Mouse (Mus musculus) right cerebral cortex, postnatal 4 days (tissue): ENCODE data around the gene Rora.

Experiments used
- DNase-seq: peaks from one replicate; pipeline ENCODE4 v3.0.0-alpha.2; 2022

Gene Rora

DNA sequence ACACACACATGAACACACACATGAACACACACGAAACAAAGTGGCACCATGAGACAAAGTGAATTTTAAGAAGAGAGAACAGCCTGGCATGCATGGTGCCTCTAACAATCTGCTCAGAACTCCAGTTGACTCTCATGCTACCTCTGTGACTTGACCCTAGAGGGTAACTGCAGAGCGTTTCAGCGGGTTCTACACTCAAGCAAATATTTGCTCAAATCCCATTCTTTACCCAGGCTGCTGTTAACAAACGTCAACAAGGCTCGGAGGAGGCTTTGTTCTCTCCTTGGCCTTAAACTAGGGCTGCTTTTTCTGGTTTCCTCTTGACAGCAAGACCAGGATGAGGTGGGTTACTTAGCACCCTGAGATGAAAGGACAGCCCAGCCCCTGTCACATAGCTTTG lies 305.3 kb downstream of the Rora start:
- DNase-seq = no peak

DNA sequence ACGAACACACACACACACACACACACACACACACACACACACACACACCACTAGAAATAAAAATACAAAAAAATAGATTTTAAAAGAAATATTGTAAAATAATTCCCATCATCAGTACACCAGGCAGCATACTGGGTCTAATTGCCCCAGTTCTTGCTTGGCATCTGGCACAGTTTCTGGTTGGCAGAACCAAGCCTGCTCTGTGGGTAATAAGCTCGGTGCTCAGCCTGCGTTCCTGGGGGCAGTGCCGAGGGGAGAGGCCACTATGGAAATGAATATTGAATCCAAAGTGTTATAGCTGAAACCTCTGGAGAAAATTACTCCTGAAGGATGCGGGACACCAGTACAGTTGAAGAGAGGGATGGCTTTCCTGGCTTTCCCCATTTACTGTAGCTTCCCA lies 310.3 kb downstream of the Rora start:
- DNase-seq = no peak

DNA sequence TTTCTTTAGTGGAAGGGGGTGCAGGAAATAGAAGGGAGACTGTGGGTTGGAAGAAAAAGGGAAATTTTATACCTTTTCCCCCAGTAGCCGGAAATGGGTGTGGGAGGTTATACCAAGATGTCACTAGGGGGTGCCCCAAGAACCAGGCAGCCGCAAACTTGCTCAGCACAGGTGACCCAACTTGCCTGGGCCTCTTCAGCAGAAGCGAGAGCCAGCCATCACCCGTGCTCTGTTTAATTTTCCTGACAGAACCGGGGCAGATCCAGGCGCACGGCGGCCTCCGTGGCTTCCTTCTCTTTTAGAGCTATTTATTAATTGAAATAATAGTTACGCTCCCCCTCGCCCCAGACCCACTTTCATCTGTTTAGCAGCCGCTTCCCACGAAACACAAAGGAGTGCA lies 313.0 kb downstream of the Rora start:
- DNase-seq = no peak

GRCm38 (mm10) chr9:68970074-68970473 lies 316.5 kb downstream of the Rora start:
- no peak for DNase-seq

DNA sequence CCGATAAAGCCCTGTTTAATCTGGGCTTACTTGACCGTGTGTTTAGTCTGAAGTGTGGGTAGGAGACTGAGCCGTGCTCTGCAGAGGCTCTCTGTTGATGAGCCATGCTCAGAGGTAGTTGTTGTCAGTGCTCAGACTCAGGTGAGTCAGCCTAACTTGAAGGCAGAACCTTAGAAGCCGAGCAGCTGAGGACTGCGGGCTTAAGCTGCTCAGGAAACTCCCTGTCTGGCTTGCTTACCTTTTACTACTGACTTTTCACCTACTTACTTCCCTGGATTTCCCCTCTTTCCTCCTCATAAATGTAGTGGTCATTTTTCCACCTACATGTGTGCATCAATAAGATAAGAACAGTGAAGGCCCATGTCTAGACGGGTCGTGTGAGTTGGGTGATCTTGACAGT lies 318.7 kb downstream of the Rora start:
- DNase-seq = no peak

DNA sequence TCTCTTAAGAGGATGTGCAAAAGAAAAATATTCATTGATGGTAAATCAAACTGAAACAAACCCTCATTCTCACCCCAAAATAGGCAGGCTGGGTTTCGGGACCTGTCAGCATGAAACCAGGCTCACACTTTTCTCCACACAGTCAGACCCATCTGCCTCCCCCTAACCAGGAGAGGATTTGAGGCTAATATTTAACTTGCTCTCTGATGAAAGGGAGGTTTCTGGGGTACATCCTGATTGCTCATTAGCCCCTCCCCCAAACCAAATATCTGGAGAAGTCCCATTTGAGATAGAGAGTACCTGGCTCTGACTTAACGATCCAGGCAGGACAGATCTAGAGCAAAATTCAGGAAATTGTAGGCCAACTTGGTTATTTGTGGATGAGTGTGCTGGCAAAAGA lies 320.9 kb downstream of the Rora start:
- no peak for DNase-seq

- no peak for DNase-seq
Observed at GRCm38 (mm10) chr9:68976136-68976535, 322.6 kb downstream of the Rora start.

- no peak for DNase-seq
Observed at GRCm38 (mm10) chr9:68976851-68977250, 323.3 kb downstream of the Rora start.

DNA sequence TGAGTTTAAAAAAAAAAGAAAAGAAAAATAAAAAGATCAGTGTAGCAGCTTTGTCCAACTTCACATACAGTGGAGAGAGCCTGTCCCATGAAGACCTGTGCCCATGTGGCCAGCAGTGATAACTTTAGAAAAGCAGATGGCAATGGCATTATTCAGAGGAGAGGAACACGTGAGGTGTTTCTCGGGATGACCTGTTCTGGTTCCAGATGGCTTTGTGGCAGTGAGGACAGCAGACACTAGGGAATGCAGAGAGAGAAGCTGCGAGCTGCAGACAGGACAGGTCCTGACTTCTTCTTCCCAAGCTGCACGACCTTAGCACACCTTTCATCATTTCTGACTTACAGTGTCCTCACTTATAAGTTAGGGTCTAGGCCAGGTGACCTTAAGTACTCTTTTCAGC lies 325.1 kb downstream of the Rora start:
- no peak for DNase-seq

GRCm38 (mm10) chr9:68980041-68980440 lies 326.5 kb downstream of the Rora start:
- DNase-seq = peak; percentile 11

DNA sequence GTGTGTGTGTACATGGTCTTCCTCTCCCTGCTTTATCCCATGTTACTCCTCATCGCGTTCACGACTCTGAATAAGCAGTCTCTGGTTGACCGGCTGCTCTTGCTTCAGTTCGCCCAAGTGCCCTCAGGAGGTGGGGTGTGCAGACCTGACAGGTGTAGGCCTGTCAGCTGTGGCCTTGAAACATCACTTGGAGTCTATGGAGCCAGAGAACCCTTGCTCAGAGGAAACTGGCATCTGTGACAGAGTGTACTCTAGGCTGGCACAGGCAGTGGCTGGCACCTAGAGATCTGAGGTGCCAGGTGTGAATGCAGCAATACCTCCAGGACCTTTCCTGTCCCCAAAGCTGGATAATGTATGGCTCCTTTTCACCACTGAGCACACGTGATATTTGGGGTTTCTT lies 331.5 kb downstream of the Rora start:
- no peak for DNase-seq

- DNase-seq = no peak
Observed at GRCm38 (mm10) chr9:68985796-68986195, 332.2 kb downstream of the Rora start.

GRCm38 (mm10) chr9:68987290-68988042 lies 333.9 kb downstream of the Rora start:
- no peak for DNase-seq

- DNase-seq = no peak
Observed at GRCm38 (mm10) chr9:68988162-68988911, 334.8 kb downstream of the Rora start.

GRCm38 (mm10) chr9:68989885-68990449 lies 336.4 kb downstream of the Rora start:
- no peak for DNase-seq

DNA sequence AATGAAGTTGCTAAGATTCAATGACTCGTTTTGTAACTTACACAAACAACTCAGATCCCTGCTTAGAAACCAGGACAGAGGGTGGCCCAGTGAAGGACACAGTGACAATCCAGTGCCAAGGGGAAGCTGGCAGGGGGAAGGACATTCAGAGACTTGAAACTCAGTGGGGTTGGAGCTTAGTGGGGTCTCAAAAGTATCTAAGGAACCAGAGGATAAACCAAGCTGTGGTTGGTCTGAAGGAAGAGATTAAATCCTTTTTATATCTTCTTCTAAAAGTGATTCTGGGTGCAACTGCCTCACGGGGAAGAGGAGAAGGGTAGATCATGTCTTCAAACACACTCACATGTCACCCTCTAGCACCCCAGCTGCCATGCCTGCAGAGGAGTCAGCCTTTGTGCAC lies 340.3 kb downstream of the Rora start:
- no peak for DNase-seq

DNA sequence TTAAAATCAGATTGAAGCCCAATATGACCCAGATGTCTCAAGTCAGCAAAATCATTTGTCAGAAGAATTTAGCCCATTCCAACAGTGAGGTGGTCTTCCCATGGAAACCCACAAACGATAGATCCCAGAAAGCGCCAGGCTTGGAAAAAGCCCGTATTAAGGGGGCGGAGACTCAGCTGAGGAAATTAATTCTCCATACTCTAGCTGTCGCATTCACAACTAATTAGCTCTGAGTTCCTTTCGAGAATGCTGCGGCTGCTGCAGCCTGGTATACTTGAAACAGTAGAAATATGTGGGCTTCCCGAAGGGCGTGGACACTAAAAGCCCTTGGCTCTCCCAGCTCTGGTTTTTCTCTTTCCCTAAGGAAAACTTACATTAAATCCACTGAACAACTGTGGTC lies 345.4 kb downstream of the Rora start:
- DNase-seq = no peak

DNA sequence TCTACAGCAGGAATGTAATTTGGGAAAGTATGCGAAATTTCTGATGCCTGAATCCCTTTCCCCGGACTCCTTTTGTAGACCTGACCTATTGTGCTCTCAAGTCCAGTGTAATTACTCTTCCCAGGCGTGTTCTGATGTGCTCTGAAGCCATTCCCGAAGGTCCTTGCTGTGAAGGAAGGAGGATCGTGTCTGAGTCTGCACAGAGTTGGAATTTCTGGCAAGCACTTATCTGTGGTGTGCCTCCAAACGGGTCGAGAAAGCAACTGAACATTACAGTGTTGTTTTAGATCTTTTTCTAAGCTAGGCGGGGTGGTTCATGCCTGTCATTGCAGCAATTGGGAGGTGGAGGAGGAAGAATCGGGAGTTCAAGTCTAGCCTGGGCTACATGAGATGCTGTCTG lies 350.9 kb downstream of the Rora start:
- no peak for DNase-seq

DNA sequence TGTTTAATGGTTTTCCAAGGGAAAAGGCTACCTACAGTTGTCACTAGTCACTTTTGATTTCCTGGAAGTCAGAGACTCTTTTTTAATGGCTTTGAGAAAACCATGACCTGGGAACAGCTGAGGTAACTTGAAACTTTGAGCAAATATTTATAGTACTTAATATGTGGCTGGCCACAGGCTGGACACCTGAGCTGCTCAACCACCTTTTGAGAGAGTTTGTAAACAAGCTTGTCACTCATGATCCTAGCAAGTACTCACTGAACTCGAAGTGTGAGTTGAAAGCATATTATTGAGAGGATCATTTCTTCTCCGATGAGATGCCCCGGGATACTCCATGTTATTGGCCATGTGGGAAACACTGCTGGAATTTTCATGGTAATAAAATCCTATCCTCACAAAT lies 353.1 kb downstream of the Rora start:
- no peak for DNase-seq

GRCm38 (mm10) chr9:69008706-69009105 lies 355.1 kb downstream of the Rora start:
- no peak for DNase-seq

DNA sequence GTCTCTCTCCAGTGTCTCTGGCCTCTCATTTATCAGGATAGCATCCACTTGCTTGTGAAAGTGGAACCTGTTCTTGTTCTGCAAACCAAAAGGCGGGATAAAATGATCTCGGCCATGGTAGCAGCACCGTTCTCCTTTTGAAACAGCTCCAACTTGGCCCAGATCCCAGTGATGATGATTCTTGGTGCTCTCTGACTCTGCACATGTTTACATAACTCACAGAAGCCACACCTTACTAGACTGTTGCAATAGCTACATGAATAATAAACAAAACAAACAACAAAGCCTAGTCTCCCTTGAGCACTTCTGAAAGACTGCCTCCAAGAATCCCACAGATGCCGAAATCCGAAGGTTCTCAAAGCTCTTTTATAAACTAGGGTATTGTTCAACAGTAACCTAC lies 357.3 kb downstream of the Rora start:
- no peak for DNase-seq

DNA sequence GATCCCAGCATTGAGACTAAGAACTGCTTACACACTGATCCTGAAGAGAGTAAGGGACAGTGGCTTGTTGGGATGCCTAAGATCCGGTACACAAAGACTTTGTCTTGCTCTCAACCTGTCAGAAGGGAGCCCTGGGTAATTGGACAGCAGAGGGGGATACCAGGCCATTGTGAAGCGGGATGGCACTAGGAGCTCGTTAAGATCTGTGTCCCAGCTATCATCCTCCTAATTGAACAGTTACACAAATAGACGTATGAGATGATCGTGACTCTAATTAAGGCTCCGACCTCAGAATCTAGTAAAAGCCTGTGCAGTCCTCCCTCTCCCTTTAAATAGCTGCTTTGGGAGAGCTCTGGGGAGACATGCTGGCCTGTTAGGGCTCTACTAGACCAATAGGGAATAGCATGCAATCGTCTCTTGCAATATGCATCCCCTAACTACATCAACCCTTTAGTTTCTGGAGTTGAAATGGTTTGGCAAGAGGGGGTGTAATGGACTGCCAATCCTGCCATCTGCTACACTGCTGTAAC lies 359.7 kb downstream of the Rora start:
- DNase-seq = no peak

DNA sequence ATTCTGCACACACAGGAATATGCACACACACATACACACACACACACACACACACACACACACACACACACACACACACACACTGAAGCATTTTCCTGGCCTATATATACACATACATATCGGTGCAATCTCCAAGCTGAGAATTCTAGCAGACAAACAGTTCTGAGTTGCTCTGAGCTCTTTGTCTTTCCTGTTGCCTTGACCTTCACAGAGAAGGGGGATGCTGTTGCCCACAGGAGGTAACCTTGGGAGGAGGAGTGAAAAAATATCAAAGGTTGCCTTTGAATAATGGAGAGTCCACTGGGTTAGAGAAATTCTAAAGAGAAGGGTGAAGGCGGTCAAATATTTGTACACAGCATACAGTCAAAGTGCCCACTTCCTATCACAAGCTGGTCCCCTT lies 360.6 kb downstream of the Rora start:
- DNase-seq = no peak

DNA sequence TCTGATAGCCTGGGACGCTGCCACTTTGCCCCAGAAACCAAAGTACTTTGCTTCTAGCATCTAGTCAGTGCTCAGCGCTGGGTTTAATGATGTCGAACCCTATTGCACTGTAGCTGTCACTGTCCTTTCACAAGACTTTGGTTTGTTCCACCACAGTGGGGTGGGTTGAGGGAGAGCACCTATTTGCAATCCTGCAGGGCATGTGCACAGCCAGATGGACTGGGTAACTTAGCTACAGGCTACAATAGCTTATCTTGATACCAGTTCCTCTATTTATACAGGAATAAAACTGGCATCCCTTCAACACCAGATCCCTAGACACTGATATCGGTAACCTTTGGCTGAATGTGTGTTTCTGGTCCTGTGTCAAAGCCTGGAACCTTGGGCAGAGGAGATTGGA lies 366.8 kb downstream of the Rora start:
- DNase-seq = no peak
